Mouse (Mus musculus) left cerebral cortex, adult 11 months (tissue): ENCODE data around the gene Nav2.

Experiments used
- DNase-seq: peaks from one replicate; pipeline ENCODE4 v3.0.0; 2022; ENCODE audit warnings: low spot score

Gene Nav2

GRCm38 (mm10) chr7:49206775-49207676 is 298.5 kb downstream of the Nav2 start:
- DNase-seq, result no peak

GRCm38 (mm10) chr7:49209526-49209925 is 301.0 kb downstream of the Nav2 start:
- no peak for DNase-seq

- no peak for DNase-seq
Measured at GRCm38 (mm10) chr7:49210721-49211120, 302.2 kb downstream of the Nav2 start.

GRCm38 (mm10) chr7:49213011-49213410 is 304.5 kb downstream of the Nav2 start:
- no peak for DNase-seq

- no peak for DNase-seq
Measured at GRCm38 (mm10) chr7:49217786-49218185, 309.3 kb downstream of the Nav2 start.

- no peak for DNase-seq
Measured at GRCm38 (mm10) chr7:49225741-49226140, 317.2 kb downstream of the Nav2 start.

- no peak for DNase-seq
Measured at GRCm38 (mm10) chr7:49232969-49233368, 324.5 kb downstream of the Nav2 start.

GRCm38 (mm10) chr7:49234288-49234687 is 325.8 kb downstream of the Nav2 start:
- no peak for DNase-seq

GRCm38 (mm10) chr7:49235271-49235681 is 326.8 kb downstream of the Nav2 start:
- no peak for DNase-seq

GRCm38 (mm10) chr7:49235821-49236220 is 327.3 kb downstream of the Nav2 start:
- DNase-seq, result no peak

- no peak for DNase-seq
Measured at GRCm38 (mm10) chr7:49240461-49240860, 331.9 kb downstream of the Nav2 start.

- no peak for DNase-seq
Measured at GRCm38 (mm10) chr7:49241229-49241751, 332.8 kb downstream of the Nav2 start.

- DNase-seq, result no peak
Measured at GRCm38 (mm10) chr7:49242261-49242660, 333.7 kb downstream of the Nav2 start.

- no peak for DNase-seq
Measured at GRCm38 (mm10) chr7:49243079-49243478, 334.6 kb downstream of the Nav2 start.

GRCm38 (mm10) chr7:49245537-49246239 is 337.2 kb downstream of the Nav2 start:
- DNase-seq, result peak; percentile 81

GRCm38 (mm10) chr7:49246240-49246578 is 337.7 kb downstream of the Nav2 start:
- peak; percentile 26 for DNase-seq

GRCm38 (mm10) chr7:49246584-49247481 is 338.3 kb downstream of the Nav2 start:
- no peak for DNase-seq

GRCm38 (mm10) chr7:49247744-49248331 is 339.3 kb downstream of the Nav2 start:
- DNase-seq, result peak; percentile 43

- DNase-seq, result peak; percentile 37
Measured at GRCm38 (mm10) chr7:49248333-49249086, 340.0 kb downstream of the Nav2 start.

GRCm38 (mm10) chr7:49249462-49249861 is 340.9 kb downstream of the Nav2 start:
- no peak for DNase-seq

- DNase-seq, result peak; percentile 82
Measured at GRCm38 (mm10) chr7:49249996-49250395, 341.5 kb downstream of the Nav2 start.
